Mouse (Mus musculus): ENCODE data around the gene Tbl1xr1.

DNA sequence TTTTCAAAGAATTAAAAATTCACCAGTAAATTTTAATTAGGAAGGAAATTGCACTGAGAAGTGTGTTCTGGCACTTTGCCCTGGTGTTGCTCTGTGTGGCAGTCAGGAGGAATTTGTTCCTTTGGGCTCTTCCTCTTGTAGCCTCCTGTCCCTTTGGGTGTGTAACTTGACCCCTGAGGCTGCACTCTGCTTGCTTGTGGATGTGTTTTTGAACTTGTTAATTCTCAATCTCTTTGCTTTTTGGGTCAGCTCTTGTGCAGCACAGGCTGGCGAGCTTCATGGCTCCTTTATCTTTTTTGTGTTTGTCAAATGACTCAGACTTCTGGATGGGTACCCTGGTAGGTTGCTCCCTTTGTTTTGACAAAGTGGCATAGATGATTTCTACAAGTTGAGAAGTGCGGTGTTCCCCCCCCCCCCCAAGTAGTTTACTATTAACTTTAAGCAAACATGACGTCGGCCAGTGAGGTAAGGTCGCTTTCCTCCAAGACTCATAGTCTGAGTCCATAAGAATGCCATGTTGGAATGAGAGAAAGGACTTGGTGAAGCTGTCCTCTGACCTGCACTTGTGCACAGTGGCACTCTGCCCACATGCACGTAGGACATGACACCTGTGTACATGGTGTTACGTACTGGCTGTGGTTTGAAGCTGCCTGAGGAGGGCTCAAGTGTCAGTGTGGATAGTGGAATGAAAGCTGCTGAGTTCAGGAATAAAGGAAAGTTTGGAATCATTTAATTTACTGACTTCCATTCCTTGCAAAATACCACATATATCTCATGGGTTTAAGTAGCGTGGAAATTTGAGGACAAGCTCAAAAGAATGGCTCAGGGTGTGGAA lies 14.2 kb downstream of the Tbl1xr1 start:
- no peak for TF ChIP-seq CTCF (IDR thresholded peaks at IDR 0.05)
- no peak for TF ChIP-seq POLR2A (IDR thresholded peaks at IDR 0.05; ENCODE audit: insufficient read depth, low read depth, low read length)
- TF ChIP-seq EP300 (IDR thresholded peaks at IDR 0.05; ENCODE audit: insufficient read depth, low read depth, low read length): no peak

Data from heart, adult 2 months (tissue).